16 mouse cellular contexts compared by ENCODE assay signal in genomic region chr1:141145759-141146158, GRCm38 (mm10).
A peak's percentile ranks its signal among the peaks of the same experiment; 100 is the strongest.
DNase-seq lines count a peak whose midpoint lies in the region; ATAC-seq and TF ChIP-seq lines count a peak whose summit lies in the region.
"Had no signal": no experiment of that assay in that cellular context is flagged by ENCODE, and none has a peak within 500 bp of the region (broad histone marks: within the 10 kb centered on the region; RNA-seq: fewer than 3 reads in every experiment).

No protein-coding gene starts in this region.

- H3K4me2 ChIP-seq in neural tube, embryonic 12.5 days (replicated peaks), result no peak overlapping the region
- H3K4me2 ChIP-seq in neural tube, embryonic 15.5 days, result no peak overlapping the region
- H3K4me2 ChIP-seq: forebrain, embryonic 15.5 days; liver, embryonic 13.5 days; lung, embryonic 15.5 days had no signal

- H3K36me3 ChIP-seq in kidney, adult 2 months (ENCODE audit: control insufficient read depth, insufficient read depth, low read length), result no peaks in the 10 kb centered on the region
- H3K36me3 ChIP-seq in neural tube, embryonic 12.5 days, result no peaks in the 10 kb centered on the region
- no peaks in the 10 kb centered on the region for H3K36me3 ChIP-seq in neural tube, embryonic 15.5 days
- H3K36me3 ChIP-seq: forebrain, embryonic 15.5 days; heart, embryonic 10.5 days; liver, embryonic 13.5 days; lung, embryonic 15.5 days had no signal

- no peak for TF ChIP-seq POLR2A in kidney, adult 2 months (IDR thresholded peaks at IDR 0.05; ENCODE audit: low read depth, low read length)

- no peaks in the 10 kb centered on the region for H3K4me1 ChIP-seq in kidney, adult 2 months (ENCODE audit: control insufficient read depth, insufficient read depth, low read length)
- H3K4me1 ChIP-seq in neural tube, embryonic 12.5 days, result no peaks in the 10 kb centered on the region
- H3K4me1 ChIP-seq in neural tube, embryonic 15.5 days, result no peaks in the 10 kb centered on the region
- H3K4me1 ChIP-seq: forebrain, embryonic 15.5 days; heart, embryonic 10.5 days; liver, embryonic 13.5 days; lung, embryonic 15.5 days had no signal

- peak; percentile 65; the same call in 1 of the 2 replicates for ATAC-seq in neural tube, embryonic 12.5 days (ENCODE audit: low FRiP score, low read depth)
- ATAC-seq in neural tube, embryonic 15.5 days (ENCODE audit: low FRiP score), result no peak
- ATAC-seq: forebrain, embryonic 15.5 days; Patski had no signal

- H3K27me3 ChIP-seq in kidney, adult 2 months (replicated peaks; ENCODE audit: control insufficient read depth, insufficient read depth, low read length), result no peaks in the 10 kb centered on the region
- H3K27me3 ChIP-seq in neural tube, embryonic 12.5 days (replicated peaks), result no peaks in the 10 kb centered on the region
- no peaks in the 10 kb centered on the region for H3K27me3 ChIP-seq in neural tube, embryonic 15.5 days (replicated peaks)
- H3K27me3 ChIP-seq: forebrain, embryonic 15.5 days; liver, embryonic 13.5 days; lung, embryonic 15.5 days; Patski had no signal

- no peak overlapping the region for H3K9ac ChIP-seq in neural tube, embryonic 12.5 days
- no peak overlapping the region for H3K9ac ChIP-seq in neural tube, embryonic 15.5 days (replicated peaks)
- H3K9ac ChIP-seq: forebrain, embryonic 15.5 days; liver, embryonic 13.5 days; lung, embryonic 15.5 days had no signal

- no peak for TF ChIP-seq CTCF in kidney, adult 2 months (conservative IDR thresholded peaks at IDR 0.05; ENCODE audit: insufficient read depth, insufficient read length, low read depth, low read length)

- no peak overlapping the region for H3K27ac ChIP-seq in kidney, adult 2 months (ENCODE audit: insufficient read depth, low read depth, low read length)
- no peak overlapping the region for H3K27ac ChIP-seq in neural tube, embryonic 12.5 days
- H3K27ac ChIP-seq in neural tube, embryonic 15.5 days (replicated peaks), result no peak overlapping the region
- H3K27ac ChIP-seq: forebrain, embryonic 15.5 days; heart, embryonic 10.5 days; liver, embryonic 13.5 days; lung, embryonic 15.5 days; macrophage had no signal

- H3K9me3 ChIP-seq in neural tube, embryonic 12.5 days, result no peaks in the 10 kb centered on the region
- no peaks in the 10 kb centered on the region for H3K9me3 ChIP-seq in neural tube, embryonic 15.5 days (replicated peaks)
- H3K9me3 ChIP-seq: forebrain, embryonic 15.5 days; heart, embryonic 10.5 days; liver, embryonic 13.5 days; lung, embryonic 15.5 days had no signal

- H3K4me3 ChIP-seq in kidney, adult 2 months (ENCODE audit: insufficient read depth, low read depth, low read length), result no peak overlapping the region
- no peak overlapping the region for H3K4me3 ChIP-seq in neural tube, embryonic 12.5 days
- no peak overlapping the region for H3K4me3 ChIP-seq in neural tube, embryonic 15.5 days (replicated peaks)
- H3K4me3 ChIP-seq: forebrain, embryonic 15.5 days; heart, embryonic 10.5 days; liver, embryonic 13.5 days; lung, embryonic 15.5 days had no signal

- 27% methylated on average over 1 of the region's 1 CpGs for WGBS in kidney, adult 2 months
- 37% methylated on average over 1 of the region's 1 CpGs for WGBS in neural tube, embryonic 12.5 days
- WGBS in neural tube, embryonic 15.5 days, result 29% methylated on average over 1 of the region's 1 CpGs

- peak; percentile 67 for DNase-seq in kidney, adult 2 months
- DNase-seq in kidney, postnatal 10 days, result no peak
- peak; percentile 2 for DNase-seq in mesoderm, embryonic 11.5 days (ENCODE audit: low read depth, low spot score)
- DNase-seq in gastrocnemius, adult 8-10 months (ENCODE audit: low spot score in 2 of 2), result no peak
- no peak for DNase-seq in urinary bladder, postnatal 4 days (ENCODE audit: low spot score in 2 of 2)
- DNase-seq: adrenal gland, postnatal 25 days; cerebellum, adult 8-10 months; heart, postnatal 10 days; liver, embryonic 13.5 days had no signal

Comparison
In these comparisons a context has a peak if more than half of its experiments do, and no peak if none do; other contexts are left out.
1. DNase-seq: peak in kidney, adult 2 months (single experiment) and mesoderm, embryonic 11.5 days (single experiment); none in kidney, postnatal 10 days (single experiment), gastrocnemius, adult 8-10 months (0 of 2) and urinary bladder, postnatal 4 days (0 of 2).